Mouse (Mus musculus) ovary, adult 2 months (tissue): ENCODE measurements around the gene Ift27. TPM values are rescaled to one million over a fixed set of nuclear protein-coding genes. Genes with fewer than 3 reads are reported as not detected.

Source experiments
- polyA plus RNA-seq: library from polyadenylated mRNA; depleted of rRNA; stranded (reverse); fragments of >200 nt; gene quantifications from 2 replicates; pipeline ENCODE4 v1.2.3, GENCODE M21; 2012; rRNA removed

Ift27 gene
- polyA plus RNA-seq = 62.3 and 76.5 TPM in 2 replicates

DNA sequence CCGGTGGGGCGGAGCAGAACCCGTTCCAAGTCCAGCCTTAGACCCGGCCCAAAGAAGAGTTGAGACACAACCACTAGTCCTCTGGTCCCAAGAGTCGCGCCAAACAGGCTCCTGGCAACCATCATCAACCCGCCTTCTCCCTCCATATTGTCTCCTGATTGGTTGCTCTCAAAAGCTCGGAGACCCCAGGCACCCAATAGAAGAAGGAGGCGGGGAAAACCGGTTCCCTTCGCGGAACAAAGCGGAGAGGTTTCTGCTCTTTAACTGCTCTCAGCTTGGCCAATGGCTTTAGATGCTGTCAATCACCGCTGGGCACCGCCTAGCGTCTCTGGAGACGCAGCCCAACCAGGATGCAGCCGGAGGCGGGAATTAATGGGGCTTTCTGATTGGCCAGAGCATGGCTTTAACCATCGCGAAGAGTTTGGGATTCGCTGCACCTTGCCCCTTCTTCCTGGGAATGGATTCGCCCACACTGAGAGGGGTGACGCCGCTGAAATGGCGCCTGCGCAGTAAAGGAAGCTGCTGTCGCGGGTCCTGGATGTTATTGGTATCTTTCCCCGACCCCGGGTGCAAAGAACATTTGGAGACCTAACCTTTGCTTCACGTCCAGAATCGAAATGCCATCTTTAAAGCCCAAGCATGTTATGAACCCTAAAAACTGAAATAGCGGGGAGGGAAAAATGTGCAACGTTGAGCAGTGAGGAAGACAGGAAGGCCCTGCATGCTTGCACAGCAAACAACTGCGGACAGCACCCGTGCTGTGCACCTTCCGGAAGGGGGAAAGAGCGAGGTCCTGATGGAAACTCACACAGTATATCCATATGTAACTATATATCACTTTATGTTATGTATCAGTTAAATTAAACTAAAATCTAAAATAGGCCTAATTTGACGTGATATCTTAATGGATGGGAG is at the start of gene Ift27:
Ift27 (minus strand) TSS at position 136 of the 915 bp plus-strand sequence.

GRCm38 (mm10) chr15:78206312-78206711 is 32.4 kb upstream of the Ift27 start, which contains the start of gene Pvalb:
Gene Pvalb (minus strand): TSS chr15:78206400.

DNA sequence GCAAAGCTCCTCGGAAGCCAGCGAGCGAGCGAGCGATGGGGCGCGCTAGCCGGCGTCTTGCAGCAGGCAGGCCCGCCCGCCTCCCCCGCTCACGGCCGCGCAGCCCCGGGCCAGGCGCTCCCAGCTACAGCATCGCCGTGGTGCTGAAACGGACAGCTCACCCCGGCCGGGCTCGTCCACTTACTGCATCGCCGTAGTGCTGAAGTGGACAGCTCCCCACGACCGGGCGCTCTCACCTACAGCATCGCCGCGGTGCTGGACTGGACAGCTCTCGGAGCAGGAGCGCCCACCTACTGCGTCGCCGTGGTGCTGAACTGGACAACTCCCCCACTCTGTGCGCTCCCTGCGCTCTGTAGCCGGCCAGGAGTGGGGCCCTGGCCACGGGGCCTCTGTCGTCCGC is 54.2 kb downstream of the Ift27 start, which contains the start of gene Cacng2:
Cacng2 (minus strand) TSS at position 325 of the 400 bp plus-strand sequence.

Other genes with a start within 250 kb of the Ift27 start
- 233 and 239 TPM in 2 replicates for gene Txn2, start 245.1 kb downstream of the Ift27 start, polyA plus RNA-seq
- 7.1 and 7.8 TPM in 2 replicates for gene Foxred2, start 217.4 kb downstream of the Ift27 start, polyA plus RNA-seq
- 185 and 189 TPM in 2 replicates for gene Eif3d, start 203.3 kb downstream of the Ift27 start, polyA plus RNA-seq
- gene Cacng2, start 54.1 kb downstream of the Ift27 start, polyA plus RNA-seq = not detected in 2 replicates
- gene Pvalb, start 32.3 kb upstream of the Ift27 start, polyA plus RNA-seq = not detected in 2 replicates
- gene Ncf4, start 70.7 kb upstream of the Ift27 start, polyA plus RNA-seq = 4.9 and 5.8 TPM in 2 replicates
- gene Csf2rb2, start 131.6 kb upstream of the Ift27 start, polyA plus RNA-seq = 8.8 and 9.3 TPM in 2 replicates
- gene Csf2rb, start 151.6 kb upstream of the Ift27 start, polyA plus RNA-seq = 11.4 and 11.6 TPM in 2 replicates
- not detected in 2 replicates for gene Tex33, start 221.8 kb upstream of the Ift27 start, polyA plus RNA-seq
- gene Tst, start 231.8 kb upstream of the Ift27 start, polyA plus RNA-seq = 255 and 260 TPM in 2 replicates
- 252 and 268 TPM in 2 replicates for gene Mpst, start 232.3 kb upstream of the Ift27 start, polyA plus RNA-seq